Mouse (Mus musculus): Measurements from ENCODE around the gene Polr3e. TPM values are rescaled to one million over a fixed set of nuclear protein-coding genes. Genes with fewer than 3 reads are reported as not detected.

Gene Polr3e
- polyA plus RNA-seq, 1 experiment from 2014 or later: 16.6 TPM

DNA sequence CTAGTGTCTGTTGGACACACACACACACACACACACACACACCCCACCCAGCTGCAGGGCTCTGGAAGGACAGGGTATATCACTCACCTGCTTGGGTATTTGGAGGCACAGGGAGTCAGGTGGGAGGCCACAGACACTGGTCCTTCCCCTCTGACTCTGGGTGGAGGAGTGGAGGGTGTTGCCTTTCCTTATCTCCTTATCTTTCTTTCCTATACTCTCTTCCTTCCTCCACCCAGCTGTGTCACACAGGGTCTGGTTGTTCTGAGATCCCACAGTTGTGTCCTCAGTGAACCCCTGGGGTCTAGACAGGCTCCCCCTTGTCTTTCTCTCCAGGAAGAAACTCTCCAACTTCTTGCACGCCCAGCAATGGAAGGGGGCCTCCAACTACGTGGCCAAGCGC is 37.6 kb upstream of the Polr3e start:
- Histone ChIP-seq H3K4me2 (replicated peaks) (no peak overlapping the region), H3K9me3 (ENCODE audit: control insufficient read depth, low read length) (no peaks in the 10 kb centered on the region), H3K4me1 (replicated peaks; ENCODE audit: control insufficient read depth, insufficient read depth, low read length) (no peaks in the 10 kb centered on the region), H3K9ac (no peak overlapping the region), H3K4me3 (replicated peaks; ENCODE audit: low read length) (no peak overlapping the region), H3K27ac (no peak overlapping the region), H3K27me3 (ENCODE audit: control insufficient read depth, insufficient read depth, low read length) (no peaks in the 10 kb centered on the region), H3K36me3 (replicated peaks; ENCODE audit: control insufficient read depth, insufficient read depth) (peaks cover 33% of the 10 kb centered on the region)
- DNase-seq (ENCODE audit: low spot score) (no peak), ATAC-seq (ENCODE audit: low FRiP score) (no peak)
- WGBS: 96% methylated on average over 3 of the region's 3 CpGs

DNA sequence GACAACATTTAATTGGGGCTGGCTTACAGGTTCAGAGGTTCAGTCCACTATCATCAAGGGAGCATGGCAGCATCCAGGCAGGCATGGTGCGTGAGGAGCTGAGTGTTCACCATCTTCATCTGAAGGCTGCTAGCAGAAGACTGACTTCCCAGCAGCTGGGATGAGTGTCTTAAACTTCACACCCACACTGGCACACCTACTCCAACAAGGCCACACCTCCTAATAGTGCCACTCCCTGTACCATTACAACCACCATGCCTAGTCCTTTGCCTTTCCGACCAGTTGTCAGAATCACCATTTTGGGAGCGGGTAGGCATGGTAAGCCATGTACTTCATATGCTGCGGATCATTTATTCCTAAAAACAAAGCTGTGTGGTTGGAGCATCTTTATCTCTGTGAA is 36.8 kb upstream of the Polr3e start:
- 98% methylated on average over 4 of the region's 4 CpGs for WGBS
- Histone ChIP-seq H3K27me3 (ENCODE audit: control insufficient read depth, insufficient read depth, low read length) (no peaks in the 10 kb centered on the region), H3K4me1 (replicated peaks; ENCODE audit: control insufficient read depth, insufficient read depth, low read length) (no peaks in the 10 kb centered on the region), H3K36me3 (replicated peaks; ENCODE audit: control insufficient read depth, insufficient read depth) (peaks cover 39% of the 10 kb centered on the region), H3K4me3 (replicated peaks; ENCODE audit: low read length) (no peak overlapping the region), H3K27ac (no peak overlapping the region), H3K9ac (no peak overlapping the region), H3K4me2 (replicated peaks) (no peak overlapping the region), H3K9me3 (ENCODE audit: control insufficient read depth, low read length) (no peaks in the 10 kb centered on the region)
- no peak for ATAC-seq (ENCODE audit: low FRiP score)
- no peak for DNase-seq (ENCODE audit: low spot score)

DNA sequence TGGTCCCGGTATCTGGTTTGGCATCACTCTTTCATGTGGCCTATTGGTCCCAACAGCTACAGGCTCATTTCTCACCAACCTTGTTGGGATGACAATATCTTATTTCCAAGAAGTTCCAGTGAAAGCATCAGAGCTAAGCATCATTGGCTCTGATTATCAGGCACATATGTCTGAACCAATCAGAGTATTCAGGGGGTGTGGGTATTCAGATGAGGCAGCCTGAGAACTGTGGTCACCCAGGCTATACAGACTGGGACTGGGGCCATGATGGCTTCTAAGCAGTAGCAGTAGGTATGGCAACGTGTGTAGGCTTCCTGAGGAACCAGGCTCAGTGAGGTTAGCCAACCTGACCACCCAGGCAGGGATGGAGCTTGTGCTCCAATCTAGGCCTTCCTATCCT is 36.1 kb upstream of the Polr3e start:
- 70% methylated on average over 2 of the region's 2 CpGs for WGBS
- no peak for ATAC-seq (ENCODE audit: low FRiP score)

DNA sequence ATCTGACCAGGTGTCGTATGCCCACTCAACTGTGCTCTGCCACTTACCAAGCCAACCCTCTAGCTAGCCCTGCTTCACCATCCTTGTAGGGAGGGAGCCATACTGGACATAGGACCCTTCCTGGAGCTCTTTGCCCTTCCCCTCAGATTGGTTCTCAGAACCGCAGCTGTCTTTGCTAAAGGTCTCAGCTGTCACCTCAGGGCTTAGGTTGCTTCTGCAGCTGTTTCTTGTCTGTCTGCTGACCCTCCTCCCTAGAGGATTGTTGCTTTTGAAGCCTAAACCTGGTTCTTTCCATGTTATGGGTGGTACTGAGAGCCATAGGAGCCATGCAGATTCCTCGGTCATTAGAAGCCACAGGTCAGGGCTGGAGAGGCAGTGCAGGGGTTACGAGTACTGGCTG is 34.9 kb upstream of the Polr3e start:
- no peak for ATAC-seq (ENCODE audit: low FRiP score)
- WGBS: 89% methylated on average over 4 of the region's 4 CpGs

More for the DNA sequence above, 36.1 kb upstream of the Polr3e start:
- peaks cover 46% of the 10 kb centered on the region for H3K36me3 ChIP-seq (replicated peaks; ENCODE audit: control insufficient read depth, insufficient read depth)
- H3K27me3 ChIP-seq (ENCODE audit: control insufficient read depth, insufficient read depth, low read length): no peaks in the 10 kb centered on the region
- H3K4me3 ChIP-seq (replicated peaks; ENCODE audit: low read length): no peak overlapping the region
- H3K9me3 ChIP-seq (ENCODE audit: control insufficient read depth, low read length): no peaks in the 10 kb centered on the region
- H3K4me2 ChIP-seq (replicated peaks): no peak overlapping the region
- H3K27ac ChIP-seq: no peak overlapping the region
- DNase-seq (ENCODE audit: low spot score): no peak
- H3K9ac ChIP-seq: no peak overlapping the region
- H3K4me1 ChIP-seq (replicated peaks; ENCODE audit: control insufficient read depth, insufficient read depth, low read length): no peaks in the 10 kb centered on the region

GRCm38 (mm10) chr7:120883523-120884290 is 33.8 kb upstream of the Polr3e start:
- Histone ChIP-seq H3K9me3 (ENCODE audit: control insufficient read depth, low read length) (no peaks in the 10 kb centered on the region), H3K4me2 (replicated peaks) (no peak overlapping the region), H3K4me3 (replicated peaks; ENCODE audit: low read length) (no peak overlapping the region), H3K9ac (no peak overlapping the region), H3K27ac (no peak overlapping the region), H3K27me3 (ENCODE audit: control insufficient read depth, insufficient read depth, low read length) (no peaks in the 10 kb centered on the region), H3K4me1 (replicated peaks; ENCODE audit: control insufficient read depth, insufficient read depth, low read length) (no peaks in the 10 kb centered on the region), H3K36me3 (replicated peaks; ENCODE audit: control insufficient read depth, insufficient read depth) (peaks cover 63% of the 10 kb centered on the region)
- ATAC-seq (ENCODE audit: low FRiP score) (no peak), DNase-seq (ENCODE audit: low spot score) (no peak)
- 94% methylated on average over 4 of the region's 4 CpGs for WGBS

More for the DNA sequence above, 34.9 kb upstream of the Polr3e start:
- no peak for DNase-seq (ENCODE audit: low spot score)
- no peak overlapping the region for H3K9ac ChIP-seq
- no peaks in the 10 kb centered on the region for H3K9me3 ChIP-seq (ENCODE audit: control insufficient read depth, low read length)
- H3K4me3 ChIP-seq (replicated peaks; ENCODE audit: low read length): no peak overlapping the region
- H3K4me1 ChIP-seq (replicated peaks; ENCODE audit: control insufficient read depth, insufficient read depth, low read length): no peaks in the 10 kb centered on the region
- H3K27ac ChIP-seq: no peak overlapping the region
- peaks cover 56% of the 10 kb centered on the region for H3K36me3 ChIP-seq (replicated peaks; ENCODE audit: control insufficient read depth, insufficient read depth)
- no peaks in the 10 kb centered on the region for H3K27me3 ChIP-seq (ENCODE audit: control insufficient read depth, insufficient read depth, low read length)
- H3K4me2 ChIP-seq (replicated peaks): no peak overlapping the region

DNA sequence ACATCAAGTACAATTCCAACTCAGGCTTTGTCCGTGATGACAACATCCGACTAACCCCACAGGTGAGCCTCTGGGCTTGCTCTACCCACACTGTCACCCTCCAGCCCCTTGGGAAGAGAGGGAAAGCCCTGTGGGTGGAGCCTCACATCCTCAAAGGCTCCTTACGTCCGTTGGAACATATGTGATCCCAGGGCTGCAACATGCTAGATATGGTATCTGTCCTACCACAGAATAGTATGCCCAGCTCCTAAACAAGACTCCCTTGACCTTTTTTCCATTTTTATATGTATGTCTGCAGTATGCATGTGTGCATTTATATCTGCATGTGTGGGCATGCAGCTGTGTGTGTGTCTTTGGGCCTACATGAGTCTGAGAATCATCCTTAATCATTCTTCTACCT is 32.8 kb upstream of the Polr3e start:
- DNase-seq (ENCODE audit: low spot score): no peak
- Histone ChIP-seq H3K9me3 (ENCODE audit: control insufficient read depth, low read length) (no peaks in the 10 kb centered on the region), H3K4me1 (replicated peaks; ENCODE audit: control insufficient read depth, insufficient read depth, low read length) (no peaks in the 10 kb centered on the region), H3K4me2 (replicated peaks) (no peak overlapping the region), H3K27me3 (ENCODE audit: control insufficient read depth, insufficient read depth, low read length) (no peaks in the 10 kb centered on the region), H3K9ac (no peak overlapping the region), H3K27ac (no peak overlapping the region), H3K36me3 (replicated peaks; ENCODE audit: control insufficient read depth, insufficient read depth) (peaks cover 66% of the 10 kb centered on the region), H3K4me3 (replicated peaks; ENCODE audit: low read length) (no peak overlapping the region)
- ATAC-seq (ENCODE audit: low FRiP score): no peak
- 97% methylated on average over 4 of the region's 4 CpGs for WGBS

DNA sequence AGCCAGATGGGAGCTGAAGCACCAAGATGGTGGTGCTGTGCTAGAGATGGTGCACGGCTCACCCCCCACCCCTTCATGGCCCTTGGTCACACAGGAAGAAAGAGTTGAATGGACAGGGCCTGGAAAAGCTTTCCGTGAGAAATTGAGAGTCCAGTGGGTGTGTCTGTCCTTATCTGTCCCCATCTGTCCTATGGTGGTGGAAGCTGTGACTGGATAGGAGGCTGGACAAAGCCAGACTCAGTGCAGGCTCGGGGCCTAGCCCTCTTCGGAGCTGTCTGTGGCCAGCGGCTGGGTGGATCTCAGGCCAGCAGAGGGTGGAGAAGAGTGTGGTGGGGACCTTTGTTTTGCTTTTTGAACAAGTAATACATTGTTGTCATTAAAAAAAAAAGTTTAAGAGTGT is 24.4 kb upstream of the Polr3e start:
- Histone ChIP-seq H3K36me3 (replicated peaks; ENCODE audit: control insufficient read depth, insufficient read depth) (peaks cover 35% of the 10 kb centered on the region), H3K27me3 (ENCODE audit: control insufficient read depth, insufficient read depth, low read length) (no peaks in the 10 kb centered on the region), H3K9ac (no peak overlapping the region), H3K4me1 (replicated peaks; ENCODE audit: control insufficient read depth, insufficient read depth, low read length) (no peaks in the 10 kb centered on the region), H3K4me2 (replicated peaks) (no peak overlapping the region), H3K4me3 (replicated peaks; ENCODE audit: low read length) (no peak overlapping the region), H3K27ac (no peak overlapping the region), H3K9me3 (ENCODE audit: control insufficient read depth, low read length) (no peaks in the 10 kb centered on the region)
- 76% methylated on average over 5 of the region's 5 CpGs for WGBS
- no peak for DNase-seq (ENCODE audit: low spot score)
- no peak for ATAC-seq (ENCODE audit: low FRiP score)

GRCm38 (mm10) chr7:120897054-120897453 is 20.5 kb upstream of the Polr3e start:
- no peak for DNase-seq (ENCODE audit: low spot score)
- no peak overlapping the region for H3K4me2 ChIP-seq (replicated peaks)
- 95% methylated on average over 7 of the region's 7 CpGs for WGBS
- H3K36me3 ChIP-seq (replicated peaks; ENCODE audit: control insufficient read depth, insufficient read depth): peaks cover 32% of the 10 kb centered on the region
- H3K9me3 ChIP-seq (ENCODE audit: control insufficient read depth, low read length): no peaks in the 10 kb centered on the region
- no peak for ATAC-seq (ENCODE audit: low FRiP score)
- no peak overlapping the region for H3K9ac ChIP-seq
- H3K27me3 ChIP-seq (ENCODE audit: control insufficient read depth, insufficient read depth, low read length): no peaks in the 10 kb centered on the region
- H3K27ac ChIP-seq: no peak overlapping the region
- no peak overlapping the region for H3K4me3 ChIP-seq (replicated peaks; ENCODE audit: low read length)
- no peaks in the 10 kb centered on the region for H3K4me1 ChIP-seq (replicated peaks; ENCODE audit: control insufficient read depth, insufficient read depth, low read length)

DNA sequence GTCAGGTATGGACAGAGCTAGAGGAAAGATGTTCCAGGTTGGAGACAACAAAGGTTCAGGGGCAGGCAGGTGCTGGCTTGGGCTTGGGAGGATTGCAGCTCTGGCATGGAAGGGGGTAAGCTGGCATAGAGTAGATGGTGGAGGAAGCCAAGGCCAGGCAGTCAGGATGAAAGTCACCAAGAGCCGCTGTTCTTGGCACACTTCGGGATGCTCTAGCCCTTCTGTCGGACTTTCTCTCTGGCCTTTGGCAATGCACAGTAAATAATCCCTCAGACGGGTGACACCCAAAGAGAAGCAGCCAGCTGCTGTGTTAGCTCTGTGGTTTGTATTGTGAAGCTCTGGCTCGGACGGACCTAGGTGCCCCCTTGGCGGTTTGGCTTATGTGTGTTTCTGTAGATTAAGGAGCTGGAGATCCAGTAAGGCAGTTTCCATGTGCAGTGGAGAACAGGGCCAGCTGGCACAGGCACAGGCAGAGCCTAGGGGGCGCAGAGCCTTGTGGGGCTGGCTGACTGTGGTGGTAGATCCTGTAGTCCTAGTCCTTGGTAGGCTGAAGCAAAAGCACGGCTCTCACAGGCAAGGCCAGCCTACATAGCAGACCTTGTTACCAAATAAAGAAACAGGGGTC is 19.7 kb upstream of the Polr3e start:
- DNase-seq (ENCODE audit: low spot score): no peak
- Histone ChIP-seq H3K36me3 (replicated peaks; ENCODE audit: control insufficient read depth, insufficient read depth) (peaks cover 32% of the 10 kb centered on the region), H3K4me1 (replicated peaks; ENCODE audit: control insufficient read depth, insufficient read depth, low read length) (no peaks in the 10 kb centered on the region), H3K4me2 (replicated peaks) (no peak overlapping the region), H3K4me3 (replicated peaks; ENCODE audit: low read length) (no peak overlapping the region), H3K27me3 (ENCODE audit: control insufficient read depth, insufficient read depth, low read length) (no peaks in the 10 kb centered on the region), H3K9me3 (ENCODE audit: control insufficient read depth, low read length) (no peaks in the 10 kb centered on the region), H3K27ac (no peak overlapping the region), H3K9ac (no peak overlapping the region)
- ATAC-seq (ENCODE audit: low FRiP score): no peak
- 84% methylated on average over 9 of the region's 9 CpGs for WGBS

Data from hindbrain, embryonic 14.5 days (tissue).